Mouse (Mus musculus) left cerebral cortex, adult 8-10 months (tissue): ENCODE results near the gene Pdzk1ip1. TPM values are rescaled to one million over a fixed set of nuclear protein-coding genes. Genes with fewer than 3 reads are reported as not detected.

ENCODE experiments used
- DNase-seq, 2 experiments: peaks; one replicate each; pipeline ENCODE4 v3.0.0; 2022; ENCODE audit warnings: low spot score in 2 of 2
- total RNA-seq, 4 experiments: library from RNA; stranded (reverse); gene quantifications; 2 replicates each; pipeline ENCODE4 v1.2.4; 2022

Gene Pdzk1ip1
- total RNA-seq, 4 experiments from 2014 or later, result 0.63 to 1.2 (median 1.1) TPM; not detected in 1

DNA sequence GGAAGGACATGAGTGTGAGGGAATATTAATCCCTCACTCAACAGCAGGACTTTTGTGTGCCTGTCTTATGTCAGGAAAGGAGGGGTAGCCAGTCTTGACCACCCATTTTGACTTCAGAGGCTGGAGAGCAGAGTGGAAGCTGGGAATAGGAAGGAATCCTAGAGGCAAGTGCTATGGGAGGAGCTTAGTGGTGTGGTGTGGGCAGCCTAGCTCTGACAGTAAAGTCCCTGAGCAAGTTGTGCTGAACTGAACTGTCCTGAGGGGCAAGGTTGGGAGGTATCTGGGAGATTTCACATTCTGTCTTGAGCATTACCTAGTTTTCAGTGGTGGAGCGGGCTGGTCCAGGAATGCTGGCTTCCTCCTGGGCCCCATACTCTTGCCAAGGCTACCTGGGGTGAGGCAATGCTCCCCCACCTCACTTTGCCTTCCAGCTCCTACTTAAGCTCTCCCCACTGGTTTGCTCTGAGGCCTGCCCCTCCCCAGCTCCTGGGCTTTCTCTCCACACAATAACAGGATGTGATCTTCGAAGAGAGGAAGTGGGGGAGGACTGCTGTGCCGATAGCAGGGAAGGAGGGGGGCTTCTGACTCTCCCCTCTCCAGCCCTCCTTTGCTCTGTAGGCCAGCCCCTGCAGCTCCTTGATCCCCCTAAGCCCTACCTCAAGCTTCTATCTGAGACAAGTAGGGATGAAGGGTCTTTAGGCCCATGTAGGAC lies 13.1 kb upstream of the Pdzk1ip1 start:
- no peak for DNase-seq

DNA sequence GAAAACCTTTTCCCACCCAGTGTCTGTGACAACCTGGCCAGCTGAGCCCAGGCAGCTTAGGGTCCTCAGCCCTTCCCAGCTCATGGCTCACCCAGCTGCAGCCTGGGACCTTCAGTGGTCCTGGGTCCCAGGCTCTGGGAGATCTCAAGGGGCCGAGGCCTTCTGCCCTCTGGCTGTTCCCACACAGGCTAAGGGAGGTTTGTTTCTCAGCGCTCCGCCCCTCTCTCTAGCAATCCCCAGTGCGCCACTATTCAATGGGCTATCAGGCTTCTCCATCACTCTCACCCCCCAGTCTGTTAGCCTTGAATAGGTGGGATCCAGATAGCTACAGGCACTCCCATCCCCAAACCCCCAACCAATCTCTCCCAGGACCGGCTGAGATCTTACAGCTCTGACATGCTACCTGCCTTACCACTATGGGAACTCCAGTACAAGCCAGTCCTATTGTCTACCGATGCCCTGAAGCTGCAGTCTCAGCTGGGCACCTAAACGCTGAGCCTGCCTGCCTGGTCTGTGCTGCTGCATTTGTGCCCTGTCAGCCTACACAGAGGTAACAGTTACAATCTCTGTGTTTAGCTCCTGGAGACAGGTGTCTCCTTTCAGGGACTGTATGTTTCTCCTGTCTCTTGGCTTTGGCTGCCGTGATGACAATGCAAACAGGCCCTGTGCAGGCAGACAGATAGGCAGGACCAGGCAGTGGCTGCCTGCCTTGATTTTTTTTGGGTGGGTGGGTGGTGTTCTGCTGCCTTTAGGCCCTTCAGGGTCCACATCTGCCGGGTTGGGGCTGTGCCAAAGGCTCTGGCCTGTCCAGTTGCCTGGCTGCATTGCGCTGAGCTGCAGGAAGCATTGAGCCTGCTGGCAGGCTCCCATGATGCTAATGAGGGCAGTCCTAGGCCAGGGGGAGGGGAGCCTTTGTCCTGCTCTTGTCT lies 9.4 kb upstream of the Pdzk1ip1 start:
- no peak for DNase-seq

DNA sequence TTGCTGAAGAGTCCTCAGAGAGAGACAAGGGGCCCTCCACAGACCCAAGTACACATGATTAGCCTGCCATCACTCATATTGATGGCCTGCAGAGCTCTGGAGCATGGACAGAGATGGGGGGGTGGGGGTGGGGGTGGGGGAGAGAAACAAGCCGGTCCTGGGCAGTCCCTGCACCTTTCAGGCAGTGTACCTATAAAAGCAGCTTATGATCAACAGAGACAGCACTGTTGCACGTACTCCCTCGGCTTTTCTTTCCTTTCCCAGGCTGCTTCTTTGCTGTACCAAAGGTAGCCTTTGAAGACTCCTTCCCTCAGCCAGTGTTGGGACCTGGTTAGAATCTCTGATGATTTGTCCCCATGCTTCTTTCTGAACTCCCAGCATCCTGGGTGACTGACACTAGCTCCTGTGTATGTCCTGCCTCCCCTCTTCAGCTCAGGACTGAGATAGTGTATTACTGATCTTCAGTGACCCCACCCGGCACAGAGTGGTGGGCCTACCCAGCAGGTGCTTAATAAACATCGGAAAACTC lies 8.6 kb upstream of the Pdzk1ip1 start:
- DNase-seq, result no peak

DNA sequence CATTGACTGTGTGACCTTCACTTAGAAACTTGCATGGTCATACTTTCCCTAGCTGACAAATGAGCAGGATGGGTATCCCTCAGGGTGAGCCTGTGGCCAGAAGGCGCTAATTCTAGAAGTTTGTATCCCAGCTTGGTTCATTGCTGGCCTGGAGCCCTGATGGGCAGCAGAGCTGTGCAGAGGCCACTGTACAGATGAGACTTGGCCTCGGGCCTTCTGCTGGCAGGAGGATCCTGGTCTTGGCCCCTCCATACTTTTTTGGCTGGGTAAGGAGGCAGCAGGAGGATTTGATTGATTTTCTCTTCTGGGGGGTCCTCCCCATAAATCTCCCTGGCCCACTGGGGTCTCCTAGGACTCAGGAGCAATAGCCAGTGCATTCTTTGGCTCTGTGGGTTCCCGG lies 5.5 kb upstream of the Pdzk1ip1 start:
- no peak for DNase-seq

DNA sequence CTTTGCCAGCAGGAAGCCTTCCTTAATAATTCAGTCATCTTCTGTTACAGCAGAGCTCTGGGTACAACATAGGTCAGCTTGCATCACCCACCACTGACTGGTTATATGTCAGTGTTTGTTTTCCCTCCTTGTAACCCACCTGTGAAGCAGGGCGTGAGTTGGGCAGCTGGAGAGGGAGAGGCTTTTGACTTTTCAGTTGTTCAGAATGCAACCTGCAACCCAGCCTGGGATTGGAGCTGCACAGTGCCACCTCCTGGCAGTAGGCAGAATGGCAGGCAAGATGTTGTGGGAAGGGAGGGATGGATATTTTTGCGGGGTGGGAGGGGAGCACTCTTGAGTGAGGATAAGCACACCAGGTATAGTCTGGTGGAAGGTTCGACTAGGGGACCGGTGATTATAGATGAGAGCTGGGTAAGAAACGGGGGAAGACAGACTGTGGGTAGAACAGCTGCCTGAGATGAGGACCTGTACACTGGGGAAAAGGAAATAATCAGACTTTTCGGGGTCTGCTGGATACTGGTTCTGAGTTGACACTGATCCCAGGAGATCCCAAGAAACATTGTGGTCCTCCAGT lies 2.9 kb upstream of the Pdzk1ip1 start:
- peak in 1 of 2 experiments; percentile 36 for DNase-seq

DNA sequence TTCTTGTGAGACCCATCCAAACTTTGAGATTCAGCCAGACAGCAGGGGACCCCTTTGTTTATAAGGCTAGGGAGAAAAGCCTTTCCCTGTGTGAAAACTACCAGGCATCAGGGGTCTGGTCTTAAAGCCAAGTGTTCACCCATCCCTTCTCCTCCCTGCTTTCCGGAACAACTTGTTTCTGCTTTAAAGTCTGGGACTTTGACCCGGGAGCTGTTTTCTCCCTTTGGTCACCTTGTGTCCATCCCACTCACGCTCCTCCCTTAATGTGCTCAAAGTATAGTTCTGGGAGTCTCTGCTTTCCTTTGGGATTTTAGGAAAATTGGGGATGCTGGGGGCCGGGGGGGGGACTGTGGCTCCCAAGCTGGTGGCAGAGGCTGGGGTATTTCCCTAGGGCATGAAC lies 2.3 kb upstream of the Pdzk1ip1 start:
- no peak for DNase-seq

DNA sequence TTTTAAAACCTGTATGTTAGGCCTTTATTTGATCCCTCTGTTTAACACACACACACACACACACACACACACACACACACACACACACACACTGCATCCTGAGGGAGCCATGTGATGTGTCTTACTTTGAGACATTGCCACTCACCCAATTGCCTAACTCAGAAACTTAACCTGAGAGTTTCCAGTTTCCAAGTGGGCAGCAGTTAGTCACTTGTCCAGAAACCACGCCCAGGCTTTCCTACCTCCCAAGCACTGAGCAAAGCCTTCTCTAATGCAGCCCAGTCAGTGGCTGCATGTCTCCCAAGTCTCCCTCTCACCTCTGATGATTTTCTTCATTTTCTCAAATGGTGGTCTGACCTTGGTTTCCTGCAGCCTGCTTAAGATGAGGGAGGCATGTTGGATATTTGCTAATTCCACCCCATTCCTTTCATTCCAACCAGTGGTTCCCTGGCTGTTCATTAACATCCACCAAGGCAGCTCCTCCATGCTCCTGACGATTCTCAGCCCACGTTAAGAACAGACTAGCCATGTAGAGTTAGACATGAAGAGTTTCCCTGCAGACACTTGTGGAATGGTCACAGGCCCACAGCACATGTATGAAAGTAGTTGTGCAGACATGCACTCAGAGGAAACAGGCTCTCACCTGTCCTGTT lies 1.6 kb upstream of the Pdzk1ip1 start:
- DNase-seq, result no peak

DNA sequence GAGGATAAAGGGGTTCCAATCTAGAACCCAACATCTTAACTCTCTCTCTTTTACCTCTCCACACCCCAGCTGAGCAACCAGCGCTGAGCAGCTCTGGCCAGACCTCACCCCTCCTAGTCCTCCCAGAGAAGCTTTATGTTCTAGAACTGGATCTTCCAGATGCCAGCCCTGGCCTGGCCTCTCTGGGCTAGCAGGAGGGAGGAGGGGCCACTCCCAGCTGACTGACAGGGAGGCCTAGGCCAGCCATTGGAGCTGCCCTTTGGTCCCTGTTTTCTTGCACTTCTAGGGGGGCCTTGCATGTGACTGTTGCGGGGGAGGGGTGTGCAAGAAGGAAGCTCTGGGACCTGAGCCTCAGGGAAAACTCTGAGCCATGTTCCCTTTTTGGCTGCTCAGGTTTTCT lies 2.1 kb downstream of the Pdzk1ip1 start:
- no peak for DNase-seq

DNA sequence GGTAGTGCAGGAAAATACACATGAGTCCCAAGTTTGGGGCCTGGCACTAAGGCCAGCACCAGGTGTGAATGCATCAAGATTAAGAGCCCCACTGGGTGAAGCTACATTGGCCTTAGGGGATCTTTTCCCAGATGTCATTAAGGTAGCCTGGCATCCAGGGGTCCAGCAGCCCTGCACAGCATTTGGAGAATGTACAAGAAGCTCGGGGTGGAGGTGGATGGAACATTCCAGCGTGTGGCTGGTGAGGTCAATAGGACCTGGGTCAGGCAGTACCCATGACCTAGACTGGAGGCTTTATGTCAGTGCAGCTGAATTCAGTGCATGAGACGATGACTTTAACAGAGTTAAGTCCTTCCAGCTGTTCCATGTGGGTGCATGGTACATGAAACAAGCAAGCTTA lies 3.3 kb downstream of the Pdzk1ip1 start:
- no peak for DNase-seq

DNA sequence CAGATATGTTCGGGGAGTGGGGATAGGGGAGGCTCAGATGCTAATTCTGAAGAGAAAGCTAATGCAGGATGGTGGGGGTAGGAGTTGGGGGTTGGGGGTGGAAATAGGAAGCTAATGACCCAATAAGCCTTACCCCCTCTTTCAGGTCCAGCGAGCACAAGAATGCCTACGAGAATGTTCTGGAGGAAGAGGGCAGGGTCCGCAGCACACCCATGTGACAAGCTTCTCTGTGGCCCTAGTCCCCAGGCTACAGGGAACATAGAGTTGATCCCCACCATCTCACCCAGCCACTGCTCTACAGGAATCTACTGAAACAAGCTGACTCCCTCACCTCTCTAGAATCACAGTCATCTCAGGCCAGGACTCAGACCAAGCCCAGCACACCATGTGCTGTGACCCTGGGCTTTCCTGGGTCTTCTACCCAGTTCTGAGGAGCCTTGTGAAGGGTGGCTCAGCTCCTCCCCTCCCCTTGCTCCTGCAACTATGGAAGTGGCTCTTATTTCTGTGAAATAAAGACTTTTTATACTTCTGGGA lies 4.9 kb downstream of the Pdzk1ip1 start:
- DNase-seq, result no peak

DNA sequence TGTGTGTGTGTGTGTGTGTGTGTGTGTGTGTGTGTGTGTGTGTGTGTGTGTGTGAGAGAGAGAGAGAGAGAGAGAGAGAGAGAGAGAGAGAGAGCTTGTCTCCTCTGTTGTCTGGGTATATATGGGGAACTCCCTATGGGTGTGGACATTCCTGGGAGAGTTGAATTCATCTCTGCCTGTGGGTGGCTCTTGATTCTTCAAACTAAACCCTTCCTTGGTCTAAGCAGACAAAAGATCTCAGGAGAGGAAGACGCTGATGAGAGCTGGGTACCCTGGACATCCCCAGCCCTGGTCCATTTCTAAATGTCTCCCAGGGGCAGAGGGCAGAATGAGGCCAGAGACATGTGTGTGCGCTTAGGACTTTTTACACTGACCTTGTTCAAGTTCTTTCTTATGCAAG lies 5.5 kb downstream of the Pdzk1ip1 start:
- DNase-seq, result no peak

DNA sequence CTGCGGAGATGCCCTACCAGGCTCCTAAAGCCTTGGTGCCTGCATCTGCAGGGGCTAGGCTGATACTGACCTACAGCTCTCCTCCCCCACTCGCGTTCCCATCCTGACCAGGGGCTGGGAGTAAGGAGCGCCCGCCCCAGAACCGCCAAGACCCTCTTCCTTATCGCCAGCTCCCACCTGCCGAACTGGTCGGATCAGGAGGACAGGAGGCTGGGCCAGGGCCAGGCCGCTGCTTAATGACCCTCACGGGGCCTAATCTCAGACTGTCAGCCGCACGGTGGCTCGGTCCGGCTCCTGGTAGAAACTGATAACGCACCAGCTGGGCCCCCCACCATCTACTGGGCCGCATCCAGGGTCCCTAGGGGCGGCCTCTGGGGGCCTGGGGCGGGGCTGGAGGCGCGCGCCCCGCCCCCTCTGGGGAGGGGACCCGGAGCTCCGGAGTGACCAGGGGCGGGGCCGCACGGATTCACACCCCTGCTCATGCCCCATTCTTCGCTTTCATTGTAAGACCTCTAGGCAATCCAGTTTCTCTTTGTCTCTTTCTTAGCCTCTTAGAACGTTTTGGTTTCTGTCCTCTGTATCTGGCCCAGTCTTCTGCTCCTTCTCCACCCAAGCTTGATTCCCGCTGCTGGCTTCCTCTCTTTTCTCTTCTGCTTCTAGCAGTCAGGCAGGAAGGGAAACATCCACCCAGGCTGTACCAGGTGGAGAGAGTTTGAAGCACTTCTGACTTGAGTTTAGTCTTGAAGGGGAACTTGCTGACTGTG lies 7.3 kb downstream of the Pdzk1ip1 start:
- DNase-seq, result no peak

DNA sequence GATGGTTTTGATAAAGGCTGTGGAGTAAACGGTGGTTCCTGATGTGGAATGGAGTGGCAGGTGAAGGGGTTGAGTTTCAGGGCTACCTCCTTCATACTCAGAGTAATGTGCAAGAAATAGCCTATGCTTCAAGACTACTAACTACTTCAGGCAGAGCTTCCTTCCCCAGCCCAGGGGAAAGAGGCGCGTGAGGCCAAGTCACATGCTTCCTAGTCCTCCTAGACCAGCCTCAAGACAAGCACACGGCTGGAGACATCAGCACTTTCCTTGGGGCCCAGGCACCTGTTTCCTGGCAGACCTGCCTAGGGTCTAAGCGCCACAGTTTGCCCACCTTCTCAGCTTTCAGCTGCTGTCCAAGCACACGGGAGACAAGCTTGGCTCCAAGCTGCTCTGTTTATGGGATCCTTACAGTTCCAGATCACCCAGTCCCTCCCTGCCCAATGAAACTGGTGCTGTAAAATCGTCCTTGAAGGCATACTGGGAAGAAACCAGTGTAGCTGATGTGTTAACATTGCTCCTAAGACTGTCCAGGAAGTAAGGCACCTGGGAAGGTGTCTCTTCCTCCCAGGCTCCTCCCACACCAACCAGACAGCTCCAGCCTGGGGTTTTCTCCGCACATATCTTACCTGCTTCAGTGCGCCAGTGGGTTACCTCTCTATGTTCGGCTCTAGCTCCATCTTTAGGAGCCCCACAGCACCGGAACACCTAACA lies 8.1 kb downstream of the Pdzk1ip1 start:
- no peak for DNase-seq

DNA sequence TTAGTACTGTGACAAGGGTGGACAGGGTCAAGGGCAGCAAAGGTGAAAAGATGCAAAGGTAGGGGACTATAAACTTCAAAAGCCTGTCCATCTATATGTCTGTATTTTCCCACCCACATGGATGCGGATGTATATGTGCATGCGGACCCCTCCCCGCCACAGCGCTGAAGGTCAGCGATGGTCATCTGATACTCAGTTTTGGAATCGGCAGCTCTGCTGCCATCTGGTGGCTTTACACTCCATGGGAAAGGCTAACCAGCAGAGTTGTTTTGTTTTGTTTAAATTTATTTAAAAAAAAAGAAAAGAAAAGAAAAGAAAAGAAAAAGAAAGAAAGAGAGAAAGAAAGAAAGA lies 8.6 kb downstream of the Pdzk1ip1 start:
- DNase-seq, result no peak

DNA sequence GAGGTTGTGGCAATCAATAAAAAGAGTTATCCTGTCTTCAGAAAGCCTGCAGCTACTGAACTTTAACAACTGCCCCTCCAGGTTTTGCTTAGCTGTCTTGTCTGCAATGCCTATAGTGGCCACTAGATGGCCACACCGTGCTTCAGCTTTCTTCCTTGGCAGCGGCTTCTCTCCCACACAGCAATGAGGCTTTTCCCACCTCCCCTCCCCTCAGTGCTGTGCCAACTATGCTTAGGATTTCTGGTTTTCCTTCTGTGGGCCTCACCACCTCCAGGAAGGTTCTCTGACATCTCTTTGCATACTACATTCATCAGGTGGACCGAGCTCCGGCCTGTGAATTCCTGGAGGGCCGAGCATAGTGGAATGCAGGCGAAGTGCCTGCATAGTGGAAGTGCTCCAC lies 13.2 kb downstream of the Pdzk1ip1 start:
- peak; percentile 37 to 53 for DNase-seq

DNA sequence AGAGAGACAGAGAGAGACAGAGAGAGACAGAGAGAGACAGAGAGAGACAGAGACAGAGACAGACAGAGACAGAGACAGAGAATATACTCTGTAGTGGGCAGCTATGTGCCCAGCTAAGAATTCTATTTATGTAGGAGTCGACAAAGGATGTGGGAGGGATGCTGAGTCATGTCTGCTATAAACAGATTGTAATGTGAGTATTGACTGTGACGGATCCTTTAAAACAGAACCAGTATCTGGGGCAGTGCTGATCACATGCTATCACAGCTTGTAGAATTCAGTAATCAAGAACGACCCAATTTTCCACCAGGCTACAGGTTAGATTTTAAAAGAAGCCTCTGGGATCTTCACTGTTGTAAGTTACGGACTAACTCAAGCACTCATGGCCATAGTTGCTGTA lies 15.0 kb downstream of the Pdzk1ip1 start:
- peak in 1 of 2 experiments; percentile 50 for DNase-seq

DNA sequence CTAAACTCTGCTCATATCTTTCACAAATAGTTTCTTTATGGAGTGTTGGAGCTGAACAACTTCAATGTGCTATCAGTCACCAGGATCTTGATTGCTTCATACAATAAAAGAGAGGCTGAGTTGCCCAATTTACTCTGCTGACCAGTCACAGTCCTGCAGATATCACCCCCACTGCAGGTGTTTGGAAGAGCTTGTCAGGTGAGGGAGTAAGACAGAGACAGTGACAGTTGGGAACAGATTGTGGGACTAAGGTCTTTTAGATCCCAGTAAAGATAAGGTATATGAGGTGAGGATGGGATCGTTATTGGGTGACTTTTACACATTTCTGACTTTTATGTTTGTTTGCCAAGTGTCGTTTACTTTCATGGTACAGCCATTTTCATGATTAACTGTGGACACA lies 22.7 kb downstream of the Pdzk1ip1 start:
- no peak for DNase-seq

DNA sequence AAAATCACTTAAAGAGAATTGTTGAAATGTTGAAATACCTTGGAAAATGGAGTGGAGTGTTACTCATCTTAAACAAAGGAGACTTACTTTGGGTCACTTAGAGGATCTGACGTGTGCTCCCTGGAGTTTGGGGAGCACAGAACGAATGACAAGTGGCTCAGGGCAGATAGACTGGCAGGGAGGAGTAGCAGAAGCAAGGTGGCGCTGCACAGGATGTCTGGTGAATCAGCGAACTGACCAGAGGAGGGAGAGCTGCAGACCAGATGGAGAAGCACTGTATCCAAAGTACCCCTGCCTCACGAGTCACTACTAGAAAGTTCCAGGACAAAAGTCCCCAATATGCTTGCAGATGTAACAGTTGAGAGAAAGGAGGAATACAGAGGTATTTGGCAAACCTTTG lies 24.8 kb downstream of the Pdzk1ip1 start:
- no peak for DNase-seq

DNA sequence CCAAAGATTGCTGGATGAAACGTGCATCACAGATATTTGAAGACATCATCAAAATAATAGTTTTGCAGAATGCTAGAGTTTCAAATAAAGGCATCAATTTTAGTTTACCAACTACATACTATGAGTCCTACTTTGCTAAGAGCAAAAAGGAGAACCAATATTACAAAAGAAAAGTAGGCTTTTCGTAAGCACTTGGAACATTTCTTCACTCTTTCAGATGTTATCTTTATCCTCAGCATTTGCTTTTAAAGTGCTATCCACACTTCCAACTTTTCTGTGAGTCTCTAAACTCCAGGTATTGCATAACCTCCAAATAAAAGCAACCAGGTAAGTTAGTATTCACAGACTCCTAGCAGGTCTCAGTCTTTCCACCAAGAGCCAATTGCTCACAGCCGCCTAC lies 31.1 kb downstream of the Pdzk1ip1 start:
- no peak for DNase-seq

DNA sequence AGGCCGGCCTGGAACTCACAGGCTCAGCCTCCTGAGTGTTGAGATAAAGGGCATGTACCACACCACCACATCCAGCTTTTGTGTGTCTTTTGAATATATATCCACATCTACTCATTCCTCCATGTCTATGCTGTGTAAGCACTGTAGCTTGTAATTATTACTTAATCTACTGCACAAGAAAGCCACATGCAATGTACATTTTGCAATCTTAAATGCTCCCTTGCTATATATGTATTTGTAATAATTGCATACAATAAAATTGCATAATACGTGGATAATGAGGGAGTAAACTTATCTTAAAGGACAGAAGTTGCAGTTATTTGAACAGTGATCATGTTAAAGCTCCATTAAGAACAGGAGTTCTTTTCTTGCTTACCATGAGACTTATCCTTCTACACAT lies 32.7 kb downstream of the Pdzk1ip1 start:
- no peak for DNase-seq
